Mouse (Mus musculus): ENCODE measurements around the gene Ctns. TPM values are rescaled to one million over a fixed set of nuclear protein-coding genes. Genes with fewer than 3 reads are reported as not detected.

Gene Ctns
- total RNA-seq, 2 experiments from 2014 or later, result 15.5 to 18.9 TPM

DNA sequence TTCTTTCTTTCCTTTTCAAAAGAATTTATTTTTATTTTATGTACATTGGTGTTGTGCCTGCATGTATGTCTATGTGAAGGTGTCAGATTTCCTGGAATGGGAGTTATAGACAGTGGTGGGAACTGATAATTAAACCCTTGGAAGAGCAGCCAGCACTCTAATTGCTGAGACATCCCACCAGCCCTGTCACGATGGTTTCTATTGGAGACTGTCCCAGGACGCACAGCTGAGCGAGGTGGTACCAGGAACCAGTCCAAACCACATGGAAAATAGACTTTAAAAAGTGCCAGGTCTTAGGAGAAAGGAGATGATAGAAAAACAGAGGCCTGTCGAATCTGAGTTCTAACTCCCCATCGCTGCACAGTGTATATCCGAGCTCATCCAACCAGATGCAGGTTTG is 43.8 kb downstream of the Ctns start:
- no peak for DNase-seq (ENCODE audit: low spot score in 2 of 2)
- intact Hi-C loops (cut with DNase I), result no loop called here

DNA sequence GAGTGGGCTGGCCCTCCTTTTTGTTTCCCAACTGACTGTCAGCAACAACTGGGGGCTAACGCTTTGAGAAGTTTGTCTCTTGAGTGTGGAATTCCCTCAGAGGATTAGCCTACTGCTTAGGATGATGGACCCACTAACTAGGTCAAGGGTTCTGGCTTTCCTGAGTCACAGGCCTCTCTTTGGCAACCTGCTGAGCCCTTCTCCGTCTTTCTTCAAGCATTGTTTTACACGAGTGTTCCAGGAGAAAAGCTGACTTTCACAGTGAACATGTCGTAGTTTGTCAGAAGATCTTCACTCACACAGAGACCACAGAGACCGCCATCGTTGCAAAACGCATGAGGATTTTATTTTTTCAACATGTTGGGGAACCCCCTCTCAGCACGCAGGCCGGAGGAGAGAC is 50.6 kb downstream of the Ctns start:
- no peak for DNase-seq (ENCODE audit: low spot score in 2 of 2)

DNA sequence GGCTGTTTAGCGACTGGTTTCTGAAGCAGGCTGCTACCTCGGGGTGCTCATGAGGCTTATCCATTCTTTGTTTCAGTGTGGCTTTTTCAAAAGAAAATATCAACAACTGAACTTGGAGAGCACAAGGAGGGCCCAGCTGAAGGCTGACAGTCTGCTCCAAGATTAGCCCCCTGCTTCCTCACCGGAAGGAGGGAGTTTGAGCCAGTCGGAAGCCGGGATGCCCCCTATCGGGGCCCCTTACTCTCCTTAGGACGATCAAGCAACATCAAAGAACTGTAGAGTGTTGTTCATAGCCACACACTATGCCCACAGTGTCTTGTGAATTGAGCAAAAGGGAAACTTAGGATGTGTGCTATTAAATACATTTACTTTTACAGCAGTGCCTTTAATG is 51.9 kb downstream of the Ctns start:
- intact Hi-C loops (cut with DNase I), result no loop called here
- no peak for DNase-seq (ENCODE audit: low spot score in 2 of 2)

More for the DNA sequence above, 50.6 kb downstream of the Ctns start:
- intact Hi-C loops (cut with DNase I), result no loop called here

- DNase-seq (ENCODE audit: low spot score in 2 of 2), result no peak
- intact Hi-C loops (cut with DNase I), result no loop called here
These were observed 52.5 kb downstream of the Ctns start for GRCm38 (mm10) chr11:73146026-73146974.

DNA sequence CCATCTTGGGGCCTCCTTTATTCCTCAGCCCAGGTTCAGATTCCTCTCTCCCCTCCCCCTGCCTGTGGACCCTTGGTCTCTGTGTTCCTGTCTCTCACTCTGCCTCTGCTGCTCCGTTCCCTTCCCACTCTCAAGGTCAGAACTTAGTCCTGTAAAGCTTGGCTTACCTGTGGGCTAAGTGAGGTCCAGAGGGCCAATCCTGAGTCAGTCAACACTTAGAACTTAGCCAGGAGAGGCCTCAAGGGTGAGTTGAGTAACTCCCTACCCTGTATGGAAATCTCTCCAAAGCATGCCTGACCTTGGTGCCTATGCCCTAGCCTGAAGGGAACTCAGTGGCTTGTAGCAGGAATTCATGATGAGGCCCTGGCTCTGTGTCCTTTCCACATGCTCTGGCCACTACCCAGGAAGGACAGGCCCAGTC is 54.6 kb downstream of the Ctns start:
- no peak for DNase-seq (ENCODE audit: low spot score in 2 of 2)
- intact Hi-C loops (cut with DNase I), result no loop called here

DNA sequence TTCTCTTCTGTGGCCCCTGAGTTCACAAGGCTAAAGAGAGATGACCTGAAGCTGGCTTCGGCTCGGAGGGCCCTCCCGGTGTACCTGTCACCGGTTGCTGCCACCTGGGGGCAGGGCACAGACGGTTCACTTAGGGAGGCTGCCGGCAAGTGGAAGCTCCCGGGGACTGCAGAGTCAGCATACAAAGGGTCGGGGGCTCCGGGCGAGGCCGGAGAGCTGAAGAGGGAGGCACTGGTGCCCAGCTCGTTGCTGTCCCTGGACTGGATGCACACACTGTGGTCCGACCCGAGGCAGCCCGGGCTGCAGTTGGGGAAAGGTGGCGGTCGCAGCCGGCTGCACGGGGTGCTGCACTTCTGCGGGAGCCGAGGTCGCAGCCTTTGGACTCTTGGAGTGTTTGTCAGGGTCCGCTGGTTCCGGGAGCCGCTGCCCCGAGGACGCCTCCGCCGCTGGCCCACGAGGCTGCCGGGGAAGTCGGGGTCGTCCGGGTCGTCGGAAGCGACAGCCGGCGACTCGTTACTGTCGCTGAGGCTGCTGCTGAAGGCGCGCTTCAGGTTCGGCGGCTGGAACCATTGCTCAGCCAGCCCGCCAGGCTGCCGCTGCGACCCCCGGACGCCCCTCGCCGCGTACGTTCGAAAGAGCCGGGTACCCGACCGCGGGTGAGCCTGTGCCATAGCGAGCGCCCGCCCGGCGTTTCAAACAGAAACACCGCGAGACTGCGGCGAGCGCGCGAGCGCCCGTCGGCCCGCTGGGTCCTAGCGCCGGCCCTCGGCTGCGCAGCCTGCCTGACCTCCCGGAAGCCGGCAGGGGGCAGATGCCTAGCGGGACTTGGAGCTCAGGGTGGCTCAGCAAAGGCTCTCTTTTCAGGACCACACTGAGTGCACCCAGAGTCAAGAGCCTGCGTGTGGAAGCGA is 61.0 kb downstream of the Ctns start, which contains the start of gene Haspin:
Gene Haspin, minus strand, starts transcription at position 704 of the 911 bp plus-strand sequence.
- intact Hi-C loops (cut with DNase I), result loop anchor here (1.0 to 2.0 kb wide), 2 partner anchors 143 to 1233 kb away; no protein-coding TSS in a partner anchor
- peak; percentile 89 for DNase-seq (ENCODE audit: low spot score in 2 of 2)

GRCm38 (mm10) chr11:73137116-73137515 is 61.7 kb downstream of the Ctns start:
- intact Hi-C loops (cut with DNase I), result no loop called here

DNA sequence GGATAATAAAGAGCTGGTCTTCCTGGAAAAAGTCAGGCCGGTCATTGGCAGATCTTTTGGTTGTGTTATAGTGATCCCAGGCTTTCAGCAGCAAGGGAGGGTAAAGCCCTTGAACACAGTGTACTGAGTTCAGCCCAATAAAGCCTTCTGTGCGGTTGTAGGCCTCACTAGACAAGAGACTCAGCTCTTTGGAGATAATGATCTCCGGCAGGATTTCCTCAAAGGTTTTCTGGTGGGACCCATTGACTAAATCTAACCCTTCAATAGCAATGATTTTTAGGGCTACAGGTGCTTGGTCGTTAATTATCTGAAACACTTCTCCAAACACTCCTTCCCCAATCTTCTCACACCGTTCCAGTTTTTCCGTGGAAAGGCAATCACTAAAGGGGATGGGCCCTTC is 62.3 kb downstream of the Ctns start:
- intact Hi-C loops (cut with DNase I), result no loop called here
- no peak for DNase-seq (ENCODE audit: low spot score in 2 of 2)

More at GRCm38 (mm10) chr11:73137116-73137515, 61.7 kb downstream of the Ctns start:
- no peak for DNase-seq (ENCODE audit: low spot score in 2 of 2)

DNA sequence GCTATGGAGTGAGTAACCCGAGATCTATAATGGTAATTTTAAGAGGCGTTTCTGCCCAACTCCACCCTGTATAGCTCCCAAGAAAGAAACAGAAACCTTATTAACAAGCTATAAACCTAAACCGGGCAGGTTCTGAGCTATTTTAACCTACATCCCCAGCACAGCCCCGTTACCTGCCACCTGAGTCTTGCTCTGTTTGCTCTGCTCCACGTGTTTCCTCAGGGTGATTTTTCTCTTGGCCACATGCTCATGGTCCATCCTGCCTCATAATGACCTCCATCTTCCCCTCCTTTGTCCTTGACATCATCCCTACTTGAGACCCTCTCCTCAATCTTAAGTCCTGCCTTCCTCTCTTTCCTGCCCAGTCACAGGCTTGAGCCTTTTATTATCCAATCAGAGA is 64.6 kb downstream of the Ctns start:
- intact Hi-C loops (cut with DNase I), result no loop called here
- no peak for DNase-seq (ENCODE audit: low spot score in 2 of 2)

Other genes starting within 250 kb of the Ctns start
- 1 to 10 TPM; 7.9 to 8.5 TPM for gene Atp2a3, start 237.9 kb downstream of the Ctns start, total RNA-seq (2021)
- 1 to 10 TPM; 1.2 to 1.3 TPM for gene P2rx1, start 199.9 kb downstream of the Ctns start, total RNA-seq (2021)
- gene Camkk1, start 180.0 kb downstream of the Ctns start, total RNA-seq (2021), result 10 to 100 TPM; 47.2 to 53.4 TPM
- gene Ncbp3, start 151.3 kb downstream of the Ctns start, total RNA-seq (2021), result 1 to 10 TPM; 8.0 to 9.7 TPM
- gene Itgae, start 108.5 kb downstream of the Ctns start, total RNA-seq (2021), result under 1 TPM; 0.53 to 0.55 TPM
- gene Haspin, start 60.7 kb downstream of the Ctns start, total RNA-seq (2021), result under 1 TPM; 0.40 to 0.61 TPM
- gene P2rx5, start 38.6 kb downstream of the Ctns start, total RNA-seq (2021), result under 1 TPM; 0.24 to 0.76 TPM
- 10 to 100 TPM; 67.0 to 70.3 TPM for gene Emc6, start 22.0 kb downstream of the Ctns start, total RNA-seq (2021)
- gene Tax1bp3, start 22.0 kb downstream of the Ctns start, total RNA-seq (2021), result 10 to 100 TPM; 14.5 to 16.3 TPM
- gene Shpk, start 418 bp upstream of the Ctns start, total RNA-seq (2021), result 1 to 10 TPM; 2.2 TPM
- under 1 TPM; 0.13 to 0.42 TPM for gene Trpv1, start 35.2 kb upstream of the Ctns start, total RNA-seq (2021)
- gene Trpv3, start 68.3 kb upstream of the Ctns start, total RNA-seq (2021), result under 1 TPM; 0.17 to 0.35 TPM
- 1 to 10 TPM; 3.2 to 4.0 TPM for gene Aspa, start 130.6 kb upstream of the Ctns start, total RNA-seq (2021)
- gene Gm49340, start 130.7 kb upstream of the Ctns start, total RNA-seq (2021), result not detected
- not detected for gene Spata22, start 130.7 kb upstream of the Ctns start, total RNA-seq (2021)
- not detected for gene Olfr20, start 151.7 kb upstream of the Ctns start, total RNA-seq (2021)
- gene Olfr376, start 172.2 kb upstream of the Ctns start, total RNA-seq (2021), result not detected
- gene Olfr1, start 200.6 kb upstream of the Ctns start, total RNA-seq (2021), result not detected
- gene Olfr378, start 229.4 kb upstream of the Ctns start, total RNA-seq (2021), result not detected

All from left cerebral cortex, postnatal 14 days (tissue).